Mouse (Mus musculus) limb, embryonic 11.5 days (tissue): ENCODE data around the gene Limch1. TPM values are rescaled to one million over a fixed set of nuclear protein-coding genes. Genes with fewer than 3 reads are reported as not detected.

ENCODE experiments used
- ATAC-seq: fragments of 200-750 bp; cut with Nextera tagmentation; 2 replicates; pipeline ENCODE4 v1.8.0; 2017; ENCODE audit warnings: low read depth; ENCODE audit not compliant: insufficient number of reproducible peaks, low FRiP score, low TSS enrichment
- DNase-seq: peaks from one replicate; pipeline ENCODE4 v3.0.0-alpha.2; 2015; ENCODE audit warnings: low spot score
- H3K27ac ChIP-seq: fragments of 300-500 bp; sonication (generic); replicated peaks from 2 replicates; pipeline ENCODE4 v1.5.1; 2014; ENCODE audit warnings: low read depth, mild to moderate bottlenecking, low read length
- H3K27me3 ChIP-seq: fragments of 300-500 bp; sonication (generic); 2 replicates; pipeline ENCODE4 v1.6.1; 2014; ENCODE audit warnings: mild to moderate bottlenecking, low read length, mixed read lengths; ENCODE audit not compliant: control insufficient read depth, insufficient read depth
- H3K36me3 ChIP-seq: fragments of 300-500 bp; sonication (generic); 2 replicates; pipeline ENCODE4 v1.6.1; 2014; ENCODE audit warnings: mild to moderate bottlenecking, low read length, moderate library complexity, mixed read lengths; ENCODE audit not compliant: control insufficient read depth, insufficient read depth
- H3K4me1 ChIP-seq: fragments of 300-500 bp; sonication (generic); 2 replicates; pipeline ENCODE4 v1.6.1; 2014; ENCODE audit warnings: low read length, mixed read lengths; ENCODE audit not compliant: control insufficient read depth, insufficient read depth
- H3K4me2 ChIP-seq: fragments of 300-500 bp; sonication (generic); 2 replicates; pipeline ENCODE4 v1.6.1; 2014; ENCODE audit warnings: low read depth, mild to moderate bottlenecking, moderate library complexity; ENCODE audit not compliant: severe bottlenecking
- H3K4me3 ChIP-seq: fragments of 300-500 bp; sonication (generic); 2 replicates; pipeline ENCODE4 v1.5.1; 2014; ENCODE audit warnings: low read depth, low read length
- H3K9ac ChIP-seq: fragments of 300-500 bp; sonication (generic); 2 replicates; pipeline ENCODE4 v1.6.1; 2014; ENCODE audit warnings: mild to moderate bottlenecking, low read length
- H3K9me3 ChIP-seq: fragments of 300-500 bp; sonication (generic); 2 replicates; pipeline ENCODE4 v1.6.1; 2016; ENCODE audit warnings: low read length; ENCODE audit not compliant: control insufficient read depth
- WGBS: fragments of 180-500 bp; shearing (Covaris S2); extraction: QIAGEN DNeasy Blood & Tissue Kit; methylation state at CpG from one replicate; pipeline ENCODE4 v1.1.7; 2014; 5-methylcytosine and 5-hydroxymethylcytosine counted together
- polyA plus RNA-seq: library from polyadenylated mRNA; unstranded; fragments of >200 nt; fragmentation: Nextera tagmentation; extraction: Ambion mirVana; gene quantifications from 2 replicates; pipeline ENCODE4 v1.2.1, GENCODE M21; 2014

Limch1 gene
- polyA plus RNA-seq, 1 experiment from 2014 or later = 39.7 TPM

DNA sequence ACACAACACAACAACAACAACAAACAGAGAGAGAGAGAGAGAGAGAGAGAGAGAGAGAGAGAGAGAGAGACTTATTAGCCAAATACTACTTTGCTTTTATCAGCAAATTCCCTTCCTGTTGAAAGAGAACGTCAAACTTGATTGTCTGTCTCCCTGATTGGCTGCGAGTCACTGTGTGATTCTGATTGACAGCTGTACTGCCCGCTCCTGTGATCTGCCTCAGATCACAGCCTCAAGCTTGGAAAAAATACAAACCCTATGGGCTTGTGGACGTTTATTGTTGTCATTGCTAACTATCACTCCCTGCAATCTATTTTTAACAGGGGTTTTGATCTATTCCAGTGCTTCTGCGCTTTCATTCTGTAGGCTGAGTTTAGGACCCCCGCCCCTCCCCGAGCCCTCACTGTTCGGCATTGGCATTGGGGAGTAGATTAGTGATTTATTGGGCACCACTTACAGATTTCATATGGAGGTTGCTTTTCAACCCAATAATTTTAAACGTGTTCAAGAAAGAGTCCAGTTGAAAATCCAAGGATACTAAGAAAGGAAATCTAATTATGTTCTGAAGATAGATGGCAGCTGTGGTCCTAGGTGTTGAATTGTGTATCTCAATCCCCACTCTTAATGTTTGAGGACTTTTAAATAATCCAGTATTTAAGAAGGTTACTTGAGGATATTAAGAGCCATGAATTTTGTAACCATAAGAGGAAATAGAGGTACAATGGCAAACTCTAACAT is 39.2 kb downstream of the Limch1 start:
- DNase-seq (no peak), ATAC-seq (no peak)
- WGBS = 61% methylated on average over 9 of the region's 9 CpGs

DNA sequence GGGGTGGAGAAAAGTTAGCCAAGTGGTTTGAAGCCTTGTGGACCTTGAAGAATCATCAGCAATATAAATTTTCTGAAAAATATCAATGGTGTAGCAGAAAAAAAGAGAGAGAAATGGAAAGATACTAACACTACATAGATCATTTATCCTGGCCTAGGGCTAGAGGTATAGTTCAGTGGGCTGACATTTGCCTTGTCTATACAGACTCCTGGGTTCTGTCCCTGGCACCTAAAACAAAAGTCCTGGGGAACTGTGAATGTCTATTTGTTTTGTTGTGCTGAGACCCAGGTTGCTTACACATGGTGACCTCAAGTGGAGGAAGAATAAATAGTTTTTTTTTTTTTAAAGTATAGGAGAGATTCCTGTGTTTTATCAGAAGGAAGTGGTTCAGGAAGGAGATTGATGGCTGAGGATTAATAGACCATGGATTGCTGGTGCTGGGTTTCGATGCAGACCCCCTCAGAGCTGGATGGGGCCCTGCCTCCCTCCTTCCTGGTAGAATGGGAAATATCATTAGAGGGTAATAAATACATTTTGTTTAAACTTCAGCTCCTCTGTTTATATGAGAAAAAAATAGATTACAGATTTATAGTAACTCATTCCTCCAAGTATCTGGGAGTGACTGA is 40.5 kb downstream of the Limch1 start:
- DNase-seq (no peak), ATAC-seq (peak; percentile 32; the same call in 1 of the 2 replicates)
- no peak overlapping the region for H3K4me2 ChIP-seq
- H3K4me3 ChIP-seq = no peak overlapping the region
- no peak overlapping the region for H3K27ac ChIP-seq
- no peak overlapping the region for H3K9ac ChIP-seq
- no peaks in the 10 kb centered on the region for H3K4me1 ChIP-seq
- H3K9me3 ChIP-seq = no peaks in the 10 kb centered on the region
- no peaks in the 10 kb centered on the region for H3K36me3 ChIP-seq
- WGBS = 18% methylated on average over 1 of the region's 1 CpGs
- H3K27me3 ChIP-seq = no peaks in the 10 kb centered on the region

More for the DNA sequence above, 39.2 kb downstream of the Limch1 start:
- Histone ChIP-seq H3K4me2 (no peak overlapping the region), H3K4me1 (no peaks in the 10 kb centered on the region), H3K27ac (no peak overlapping the region), H3K9ac (no peak overlapping the region), H3K9me3 (no peaks in the 10 kb centered on the region), H3K4me3 (no peak overlapping the region), H3K36me3 (no peaks in the 10 kb centered on the region), H3K27me3 (no peaks in the 10 kb centered on the region)

DNA sequence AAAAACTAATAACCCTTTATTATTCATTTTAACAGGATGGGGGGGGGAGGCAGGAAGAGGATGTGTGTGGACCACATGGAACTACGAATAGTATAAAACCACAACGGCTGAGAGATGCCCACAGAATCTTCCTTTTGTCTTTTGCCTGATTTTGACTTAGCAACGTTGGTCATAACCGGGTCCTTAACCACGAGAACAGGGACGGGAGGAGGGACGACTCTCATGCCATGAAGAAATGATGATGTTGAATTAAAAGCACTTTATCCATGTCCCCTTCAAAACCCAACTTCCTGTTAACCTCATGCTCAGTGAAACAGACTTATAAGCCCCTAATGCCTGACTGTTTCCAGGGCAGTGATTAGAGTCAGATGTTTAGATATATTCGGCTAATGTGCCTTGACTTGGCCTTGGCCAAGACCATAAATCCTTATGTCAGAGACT is 41.0 kb downstream of the Limch1 start:
- ATAC-seq (peak; percentile 64; the same call in 1 of the 2 replicates), DNase-seq (no peak)
- Histone ChIP-seq H3K4me1 (no peaks in the 10 kb centered on the region), H3K27me3 (no peaks in the 10 kb centered on the region), H3K9me3 (no peaks in the 10 kb centered on the region), H3K36me3 (no peaks in the 10 kb centered on the region), H3K27ac (no peak overlapping the region), H3K4me3 (no peak overlapping the region), H3K9ac (no peak overlapping the region), H3K4me2 (no peak overlapping the region)
- 56% methylated on average over 8 of the region's 8 CpGs for WGBS

DNA sequence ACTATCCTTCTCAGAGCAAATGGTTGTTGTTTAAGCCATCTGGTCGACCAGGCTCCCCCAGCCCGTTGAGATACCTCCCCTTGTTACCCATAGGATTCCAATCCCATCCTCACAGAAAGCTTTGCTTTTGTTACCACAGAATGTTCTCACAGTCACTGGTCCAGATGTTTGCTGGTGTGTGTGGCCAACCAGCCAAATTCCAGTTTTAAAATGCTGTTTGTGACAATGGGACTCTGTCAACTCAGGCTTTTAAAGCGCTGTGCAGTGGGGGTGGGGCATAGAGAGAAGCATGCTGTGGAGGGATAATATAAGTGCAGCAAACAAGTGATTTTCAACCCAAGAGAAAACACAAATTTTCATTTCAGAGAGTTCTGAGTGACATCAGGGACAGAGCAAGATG is 43.4 kb downstream of the Limch1 start:
- H3K9me3 ChIP-seq = no peaks in the 10 kb centered on the region
- DNase-seq (no peak), ATAC-seq (no peak)
- no peak overlapping the region for H3K4me2 ChIP-seq
- no peaks in the 10 kb centered on the region for H3K4me1 ChIP-seq
- no peak overlapping the region for H3K4me3 ChIP-seq
- 94% methylated on average over 3 of the region's 3 CpGs for WGBS
- H3K27me3 ChIP-seq = no peaks in the 10 kb centered on the region
- no peaks in the 10 kb centered on the region for H3K36me3 ChIP-seq
- no peak overlapping the region for H3K27ac ChIP-seq
- no peak overlapping the region for H3K9ac ChIP-seq

DNA sequence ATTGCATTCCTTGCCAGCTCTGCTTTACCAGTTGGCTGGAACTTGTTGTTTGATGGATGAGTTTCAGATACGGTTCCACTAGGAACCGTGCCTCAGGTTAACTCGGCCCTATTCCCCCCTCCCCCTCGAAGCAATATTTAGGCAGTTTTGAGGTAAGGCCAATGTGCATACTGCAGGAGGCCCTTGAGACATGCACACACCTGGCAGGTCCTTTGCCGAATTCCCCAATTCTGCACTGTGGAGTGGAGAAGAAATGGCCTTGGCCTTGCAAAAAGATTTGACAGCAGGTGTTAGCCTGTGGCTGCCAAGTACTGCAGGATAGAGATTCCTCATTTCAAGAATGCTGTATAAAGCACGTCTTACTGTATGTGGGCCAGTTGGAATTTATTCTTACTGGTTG is 45.5 kb downstream of the Limch1 start:
- Histone ChIP-seq H3K9ac (no peak overlapping the region), H3K9me3 (no peaks in the 10 kb centered on the region), H3K4me2 (no peak overlapping the region), H3K4me1 (no peaks in the 10 kb centered on the region), H3K36me3 (no peaks in the 10 kb centered on the region), H3K4me3 (no peak overlapping the region), H3K27ac (no peak overlapping the region), H3K27me3 (no peaks in the 10 kb centered on the region)
- WGBS = 78% methylated on average over 6 of the region's 6 CpGs
- DNase-seq = no peak
- no peak for ATAC-seq

DNA sequence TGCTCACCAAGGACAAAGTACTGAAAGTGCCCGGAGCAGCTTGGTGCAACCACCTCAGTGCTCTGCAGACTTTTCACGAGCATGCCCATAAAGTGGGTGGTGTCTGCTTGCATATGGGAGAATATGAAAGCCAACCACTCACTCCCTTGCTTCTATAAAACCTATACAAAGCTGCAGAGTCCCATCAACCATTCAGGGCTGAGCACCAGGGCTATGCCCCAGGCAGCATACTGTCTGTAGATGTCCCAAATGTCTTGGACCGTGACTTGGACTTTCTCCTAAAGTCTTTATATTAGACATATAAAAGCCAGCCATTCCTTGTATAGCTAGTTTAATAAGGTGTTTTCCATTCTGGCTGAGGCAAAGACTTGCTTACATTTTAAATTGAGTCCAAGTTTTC is 47.6 kb downstream of the Limch1 start:
- Histone ChIP-seq H3K4me2 (no peak overlapping the region), H3K27ac (no peak overlapping the region), H3K4me3 (no peak overlapping the region), H3K4me1 (no peaks in the 10 kb centered on the region; the same call in 1 of the 2 replicates), H3K36me3 (no peaks in the 10 kb centered on the region), H3K9ac (no peak overlapping the region), H3K9me3 (no peaks in the 10 kb centered on the region), H3K27me3 (no peaks in the 10 kb centered on the region)
- no peak for DNase-seq
- WGBS = 80% methylated on average over 3 of the region's 3 CpGs
- no peak for ATAC-seq

DNA sequence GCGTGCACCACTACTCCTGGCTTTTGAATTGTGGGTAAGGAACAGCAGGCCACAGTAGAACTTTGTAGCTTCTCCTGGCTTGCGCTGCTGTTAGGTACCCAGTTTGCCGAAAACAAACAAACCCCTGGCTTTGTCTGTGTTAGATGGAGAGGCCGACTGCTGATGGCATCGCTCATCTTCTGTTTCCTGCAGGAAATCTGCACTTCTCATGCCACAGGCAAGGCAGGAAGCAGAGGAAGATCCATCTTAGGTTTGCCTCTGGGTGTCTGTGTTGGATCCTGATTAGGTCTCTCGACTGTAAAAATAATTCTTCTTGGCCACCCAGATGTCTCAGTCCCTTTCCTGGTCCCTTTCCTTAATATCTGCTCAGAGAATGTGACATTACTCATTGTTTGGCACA is 51.7 kb downstream of the Limch1 start:
- ATAC-seq (no peak), DNase-seq (no peak)
- H3K4me3 ChIP-seq = no peak overlapping the region
- H3K4me1 ChIP-seq = peaks cover 9% of the 10 kb centered on the region; the same call in 1 of the 2 replicates
- H3K9me3 ChIP-seq = no peaks in the 10 kb centered on the region
- no peak overlapping the region for H3K4me2 ChIP-seq
- H3K27ac ChIP-seq = no peak overlapping the region
- no peaks in the 10 kb centered on the region for H3K36me3 ChIP-seq
- WGBS = 71% methylated on average over 6 of the region's 6 CpGs
- no peaks in the 10 kb centered on the region for H3K27me3 ChIP-seq
- H3K9ac ChIP-seq = no peak overlapping the region

DNA sequence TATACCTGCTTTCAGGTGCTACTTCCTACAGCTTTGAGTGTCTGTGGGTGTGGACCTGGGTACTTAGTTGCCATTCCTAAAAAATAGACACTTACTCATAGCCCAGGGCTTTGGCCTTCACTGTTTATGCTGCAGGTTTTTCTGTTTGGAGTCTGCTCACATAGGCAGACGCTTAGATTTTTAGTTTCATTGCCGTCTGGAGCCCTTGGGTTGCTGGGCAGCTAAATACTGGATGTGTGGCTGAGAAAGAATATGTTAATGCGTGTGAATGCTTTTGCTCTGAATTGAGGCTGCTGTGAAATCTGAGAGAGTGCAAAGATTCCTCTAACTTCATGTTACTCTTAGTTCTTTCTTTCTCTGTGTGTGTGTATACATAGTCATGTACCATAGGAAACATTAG is 52.5 kb downstream of the Limch1 start:
- Histone ChIP-seq H3K9ac (no peak overlapping the region), H3K27me3 (no peaks in the 10 kb centered on the region), H3K9me3 (no peaks in the 10 kb centered on the region), H3K36me3 (no peaks in the 10 kb centered on the region), H3K27ac (no peak overlapping the region), H3K4me3 (no peak overlapping the region), H3K4me1 (peaks cover 9% of the 10 kb centered on the region; the same call in 1 of the 2 replicates), H3K4me2 (no peak overlapping the region)
- no peak for DNase-seq
- ATAC-seq = no peak
- 62% methylated on average over 3 of the region's 3 CpGs for WGBS
